Mouse (Mus musculus) brain, embryonic 14.5 days (tissue): ENCODE measurements at regions not wholly inside any gene's neighbourhood (a gene's known extent, or its start where the extent isn't known, plus 50 kb on each side); places are given as distances from the start of the nearest gene placed in this dataset.

ENCODE experiments used
- CTCF ChIP-seq: fragments of 200-500 bp; IDR thresholded peaks from 2 replicates; pipeline ENCODE4 v1.5.1; 2012; ENCODE audit warnings: inconsistent platforms, mild to moderate bottlenecking, moderate library complexity, borderline replicate concordance; ENCODE audit not compliant: insufficient read depth, insufficient read length; ENCODE audit errors: extremely low read depth
- POLR2A ChIP-seq: fragments of 200-500 bp; IDR thresholded peaks from 2 replicates; pipeline ENCODE4 v1.6.1; 2012; ENCODE audit warnings: mild to moderate bottlenecking, inconsistent platforms, borderline replicate concordance; ENCODE audit not compliant: poor library complexity, insufficient read depth, insufficient read length, severe bottlenecking; ENCODE audit errors: extremely low read depth

DNA sequence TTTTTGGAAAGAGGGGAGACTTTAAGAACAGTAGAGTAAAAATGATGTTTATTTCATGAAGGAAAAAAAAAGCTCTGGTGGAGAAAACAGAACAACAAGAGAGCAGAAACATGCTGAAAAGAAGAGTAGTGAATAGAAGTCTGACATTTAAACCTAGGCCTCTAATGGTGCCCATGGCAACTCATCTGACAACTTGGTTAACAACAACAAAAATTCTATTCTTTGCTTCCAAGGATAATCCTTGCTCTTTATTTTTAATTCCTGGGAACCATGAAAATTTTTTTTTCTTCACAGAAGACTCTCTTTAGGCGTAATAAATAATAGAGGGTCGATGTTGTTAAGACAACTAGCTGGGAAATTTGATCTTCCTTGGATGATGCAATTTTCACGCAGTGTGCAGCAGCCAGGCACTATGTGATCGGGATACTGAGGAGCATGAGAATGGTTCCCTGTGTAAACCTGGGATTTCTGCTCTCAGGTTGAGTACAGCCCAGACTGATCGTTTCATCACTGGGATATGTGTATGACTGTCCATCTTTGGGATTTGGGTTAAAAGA, 120.4 kb upstream of the Ndst3 start:
- no peak for TF ChIP-seq CTCF
- no peak for TF ChIP-seq POLR2A
